ENCODE assay signal across 17 mouse cellular contexts in genomic region chr15:99040920-99041856, GRCm38 (mm10). TPM values are rescaled to one million over a fixed set of nuclear protein-coding genes. Genes with fewer than 3 reads are reported as not detected.
DNase-seq lines count a peak whose midpoint lies in the region; ATAC-seq and TF ChIP-seq lines count a peak whose summit lies in the region.
"Had no signal": no experiment of that assay in that cellular context is flagged by ENCODE, and none has a peak within 500 bp of the region (broad histone marks: within the 10 kb centered on the region; RNA-seq: fewer than 3 reads in every experiment).

No protein-coding gene starts in this region.

- no peak for DNase-seq in forebrain, embryonic 10.5 days (ENCODE audit: extremely low spot score, low spot score)
- no peak for DNase-seq in forebrain, embryonic 11.5 days (ENCODE audit: low spot score)
- no peak for DNase-seq in kidney, adult 8-10 months
- DNase-seq in Patski (ENCODE audit: low read depth, low spot score): no peak
- peak; percentile 72 for DNase-seq in forebrain, embryonic 14.5 days (ENCODE audit: low spot score)
- DNase-seq in gastrocnemius, postnatal 10 days: no peak
- no peak for DNase-seq in layer of hippocampus, adult 18-20 months (ENCODE audit: low spot score in 2 of 2)
- DNase-seq: spleen, adult 18-20 months had no signal

- in situ Hi-C loops in Patski (cut with MboI; ENCODE audit: low pct_unique_long_range_greater_than_20kb): no loop called here

- TF ChIP-seq CTCF in Patski (IDR thresholded peaks at IDR 0.05): no peak

- peaks cover 22% of the 10 kb centered on the region for H3K36me3 ChIP-seq in forebrain, embryonic 10.5 days (replicated peaks)
- H3K36me3 ChIP-seq in forebrain, embryonic 11.5 days (ENCODE audit: control insufficient read depth, insufficient read depth, low read length): no peaks in the 10 kb centered on the region
- H3K36me3 ChIP-seq in kidney, embryonic 16.5 days (ENCODE audit: insufficient read depth, low read length): peaks cover 17% of the 10 kb centered on the region
- H3K36me3 ChIP-seq in forebrain, embryonic 14.5 days (ENCODE audit: control insufficient read depth, insufficient read depth, low read length): peaks cover 9% of the 10 kb centered on the region; the same call in 1 of the 2 replicates
- H3K36me3 ChIP-seq: hindbrain, embryonic 15.5 days had no signal

- H3K4me2 ChIP-seq in forebrain, embryonic 11.5 days (ENCODE audit: low read depth, low read length, severe bottlenecking): no peak overlapping the region
- H3K4me2 ChIP-seq in kidney, embryonic 16.5 days (replicated peaks; ENCODE audit: low read depth, low read length): peak overlapping the region; percentile 34
- peak overlapping the region; percentile 21; the same call in 1 of the 2 replicates for H3K4me2 ChIP-seq in forebrain, embryonic 14.5 days (ENCODE audit: low read length)
- H3K4me2 ChIP-seq: embryonic facial prominence, embryonic 15.5 days; hindbrain, embryonic 15.5 days; lung, embryonic 15.5 days had no signal

- H3K27ac ChIP-seq in forebrain, embryonic 10.5 days: 0 out of 2 replicates have a peak overlapping the region, but pooled peaks have one; percentile 20
- no peak overlapping the region for H3K27ac ChIP-seq in forebrain, embryonic 11.5 days (ENCODE audit: low read depth, low read length)
- H3K27ac ChIP-seq in kidney, embryonic 16.5 days (ENCODE audit: low read length): peak overlapping the region; percentile 16; the same call in 1 of the 2 replicates
- H3K27ac ChIP-seq in forebrain, embryonic 14.5 days (ENCODE audit: low read depth, low read length): peak overlapping the region; percentile 53; the same call in 1 of the 2 replicates
- H3K27ac ChIP-seq: embryonic facial prominence, embryonic 15.5 days; heart, embryonic 10.5 days; hindbrain, embryonic 15.5 days; lung, embryonic 15.5 days; stomach, postnatal 0 days had no signal

- peaks cover 19% of the 10 kb centered on the region for H3K4me1 ChIP-seq in forebrain, embryonic 10.5 days
- H3K4me1 ChIP-seq in forebrain, embryonic 11.5 days (replicated peaks; ENCODE audit: control insufficient read depth, insufficient read depth, low read length): 0 out of 2 replicates have a peak, but pooled peaks cover 3% of the 10 kb centered on the region
- peaks cover 23% of the 10 kb centered on the region for H3K4me1 ChIP-seq in kidney, embryonic 16.5 days (ENCODE audit: insufficient read depth, low read length)
- H3K4me1 ChIP-seq in forebrain, embryonic 14.5 days (ENCODE audit: control insufficient read depth, insufficient read depth, low read length): peaks cover 4% of the 10 kb centered on the region
- H3K4me1 ChIP-seq: lung, embryonic 15.5 days had no signal

- H3K4me3 ChIP-seq in forebrain, embryonic 10.5 days: no peak overlapping the region
- no peak overlapping the region for H3K4me3 ChIP-seq in forebrain, embryonic 11.5 days (ENCODE audit: low read depth, low read length)
- no peak overlapping the region for H3K4me3 ChIP-seq in kidney, embryonic 16.5 days (ENCODE audit: low read length)
- no peak overlapping the region for H3K4me3 ChIP-seq in forebrain, embryonic 14.5 days (ENCODE audit: low read depth, low read length)
- H3K4me3 ChIP-seq: embryonic facial prominence, embryonic 15.5 days; heart, embryonic 10.5 days; hindbrain, embryonic 15.5 days; lung, embryonic 15.5 days had no signal

- peaks cover 14% of the 10 kb centered on the region; the same call in 1 of the 2 replicates for H3K27me3 ChIP-seq in forebrain, embryonic 10.5 days (ENCODE audit: poor library complexity, severe bottlenecking)
- H3K27me3 ChIP-seq in forebrain, embryonic 11.5 days (ENCODE audit: control insufficient read depth, insufficient read depth, low read length): no peaks in the 10 kb centered on the region
- H3K27me3 ChIP-seq in kidney, embryonic 16.5 days (ENCODE audit: insufficient read depth, low read length): no peaks in the 10 kb centered on the region
- no peaks in the 10 kb centered on the region for H3K27me3 ChIP-seq in Patski
- H3K27me3 ChIP-seq in forebrain, embryonic 14.5 days (replicated peaks; ENCODE audit: control insufficient read depth, insufficient read depth, low read length): no peaks in the 10 kb centered on the region
- H3K27me3 ChIP-seq: hindbrain, embryonic 15.5 days; lung, embryonic 15.5 days had no signal

- 58% methylated on average over 21 of the region's 21 CpGs for WGBS in forebrain, embryonic 10.5 days
- WGBS in forebrain, embryonic 11.5 days: 55% methylated on average over 21 of the region's 21 CpGs
- WGBS in kidney, embryonic 16.5 days: 33% methylated on average over 21 of the region's 21 CpGs
- WGBS in forebrain, embryonic 14.5 days: 26% methylated on average over 21 of the region's 21 CpGs

- CTCF ChIA-PET in Patski (lab: Charles Lee): interaction anchor here (0.9 to 3.3 kb wide), 9 partner anchors 9 to 82 kb away, joined by 3 to 37 read pairs (median 3); partner anchors contain the start of genes Troap and Tuba1c

- no peak overlapping the region for H3K9ac ChIP-seq in forebrain, embryonic 11.5 days (ENCODE audit: low read length)
- H3K9ac ChIP-seq in kidney, embryonic 16.5 days (replicated peaks; ENCODE audit: low read length): 0 out of 2 replicates have a peak overlapping the region, but pooled peaks have one; percentile 23
- H3K9ac ChIP-seq in forebrain, embryonic 14.5 days (ENCODE audit: low read length): peak overlapping the region; percentile 32; the same call in 1 of the 2 replicates
- H3K9ac ChIP-seq: embryonic facial prominence, embryonic 15.5 days; hindbrain, embryonic 15.5 days; lung, embryonic 15.5 days had no signal

- no peak for ATAC-seq in forebrain, embryonic 11.5 days (replicated peaks; ENCODE audit: low FRiP score)
- ATAC-seq in kidney, embryonic 16.5 days (ENCODE audit: low FRiP score, low TSS enrichment): no peak
- peak; percentile 54 for ATAC-seq in Patski
- 0 out of 2 replicates have a peak, but pooled peaks have one; percentile 50 for ATAC-seq in forebrain, embryonic 14.5 days

- no peaks in the 10 kb centered on the region for H3K9me3 ChIP-seq in forebrain, embryonic 10.5 days
- H3K9me3 ChIP-seq in forebrain, embryonic 11.5 days (ENCODE audit: control insufficient read depth, low read length): no peaks in the 10 kb centered on the region
- no peaks in the 10 kb centered on the region for H3K9me3 ChIP-seq in kidney, embryonic 16.5 days (ENCODE audit: low read length)
- H3K9me3 ChIP-seq in forebrain, embryonic 14.5 days (replicated peaks; ENCODE audit: control insufficient read depth, low read length): no peaks in the 10 kb centered on the region
- H3K9me3 ChIP-seq: embryonic facial prominence, embryonic 15.5 days; G1E; heart, embryonic 10.5 days; hindbrain, embryonic 15.5 days; lung, embryonic 15.5 days had no signal

- POLR2A ChIA-PET in Patski (lab: Charles Lee): interaction anchor here (0.7 to 3.9 kb wide), 4 partner anchors 11 to 54 kb away, joined by 3 to 46 read pairs (median 4); partner anchors contain the start of genes Troap and Tuba1c

RNA-seq across cellular contexts. Expression of gene Tuba1c, which starts 11.5 kb away (rescaled TPM):
- polyA plus RNA-seq in forebrain, embryonic 10.5 days (2016; fragmentation: Nextera tagmentation; extraction: Ambion mirVana): 160 and 171 TPM in 2 replicates
- 142 and 160 TPM in 2 replicates for polyA plus RNA-seq in forebrain, embryonic 11.5 days (2014; fragmentation: Nextera tagmentation; extraction: Ambion mirVana)
- polyA plus RNA-seq in kidney, embryonic 16.5 days (2015; fragmentation: Nextera tagmentation; extraction: Ambion mirVana): 213 and 219 TPM in 2 replicates
- polyA plus RNA-seq in Patski (2021): 210 TPM
- polyA plus RNA-seq in forebrain, embryonic 14.5 days (2014; fragmentation: Nextera tagmentation; extraction: Ambion mirVana): 56.7 and 93.1 TPM in 2 replicates
- 10 to 100 TPM; 31.9 to 39.8 TPM for total RNA-seq in gastrocnemius, postnatal 10 days (2021)
- 10 to 100 TPM; 48.9 to 55.6 TPM for total RNA-seq in layer of hippocampus, adult 18-20 months (2021)

RNA-seq across cellular contexts. Expression of gene Prph, which starts 13.8 kb away (rescaled TPM):
- polyA plus RNA-seq in forebrain, embryonic 10.5 days (2016; fragmentation: Nextera tagmentation; extraction: Ambion mirVana): 0.20 and 0.33 TPM in 2 replicates
- polyA plus RNA-seq in forebrain, embryonic 11.5 days (2014; fragmentation: Nextera tagmentation; extraction: Ambion mirVana): 0.19 and 0.94 TPM in 2 replicates
- polyA plus RNA-seq in kidney, embryonic 16.5 days (2015; fragmentation: Nextera tagmentation; extraction: Ambion mirVana): 3.3 and 5.8 TPM in 2 replicates
- polyA plus RNA-seq in Patski (2021): 0.76 TPM
- polyA plus RNA-seq in forebrain, embryonic 14.5 days (2014; fragmentation: Nextera tagmentation; extraction: Ambion mirVana): 0.84 and 1.0 TPM in 2 replicates
- total RNA-seq in gastrocnemius, postnatal 10 days (2021): 1 to 10 TPM; 1.7 to 2.0 TPM
- 1 to 10 TPM in 1 of 2 experiments, under 1 TPM in 1; 0.61 to 1.1 TPM for total RNA-seq in layer of hippocampus, adult 18-20 months (2021)
- total RNA-seq: G1E had no signal
- polyA plus RNA-seq: G1E had no signal

RNA-seq across cellular contexts. Expression of gene Troap, which starts 33.2 kb away (rescaled TPM):
- 51.1 and 53.1 TPM in 2 replicates for polyA plus RNA-seq in forebrain, embryonic 10.5 days (2016; fragmentation: Nextera tagmentation; extraction: Ambion mirVana)
- 38.8 and 40.2 TPM in 2 replicates for polyA plus RNA-seq in forebrain, embryonic 11.5 days (2014; fragmentation: Nextera tagmentation; extraction: Ambion mirVana)
- polyA plus RNA-seq in kidney, embryonic 16.5 days (2015; fragmentation: Nextera tagmentation; extraction: Ambion mirVana): 35.8 and 45.8 TPM in 2 replicates
- polyA plus RNA-seq in Patski (2021): 23.7 TPM
- 11.0 and 13.6 TPM in 2 replicates for polyA plus RNA-seq in forebrain, embryonic 14.5 days (2014; fragmentation: Nextera tagmentation; extraction: Ambion mirVana)
- 1 to 10 TPM; 2.5 to 4.6 TPM for total RNA-seq in gastrocnemius, postnatal 10 days (2021)
- total RNA-seq in layer of hippocampus, adult 18-20 months (2021): under 1 TPM in 1 of 2 experiments, not detected in 1; 0.72 TPM

RNA-seq across cellular contexts. Expression of gene C1ql4, which starts 46.4 kb away (rescaled TPM):
- 0.12 TPM in 1 of 2 replicates, not detected in the other for polyA plus RNA-seq in forebrain, embryonic 10.5 days (2016; fragmentation: Nextera tagmentation; extraction: Ambion mirVana)
- polyA plus RNA-seq in forebrain, embryonic 11.5 days (2014; fragmentation: Nextera tagmentation; extraction: Ambion mirVana): 0.12 TPM in 1 of 2 replicates, not detected in the other
- 0.94 and 1.2 TPM in 2 replicates for polyA plus RNA-seq in kidney, embryonic 16.5 days (2015; fragmentation: Nextera tagmentation; extraction: Ambion mirVana)
- 0.24 TPM for polyA plus RNA-seq in Patski (2021)
- not detected in 2 replicates for polyA plus RNA-seq in forebrain, embryonic 14.5 days (2014; fragmentation: Nextera tagmentation; extraction: Ambion mirVana)
- total RNA-seq in gastrocnemius, postnatal 10 days (2021): not detected
- total RNA-seq in layer of hippocampus, adult 18-20 months (2021): not detected
- total RNA-seq: G1E; left cerebral cortex, postnatal 25 days had no signal
- polyA plus RNA-seq: G1E; lung, embryonic 15.5 days; stomach, postnatal 0 days; urinary bladder, adult 2 months had no signal

RNA-seq across cellular contexts. Expression of gene Dnajc22, which starts 51.8 kb away (rescaled TPM):
- 1.0 and 1.2 TPM in 2 replicates for polyA plus RNA-seq in forebrain, embryonic 10.5 days (2016; fragmentation: Nextera tagmentation; extraction: Ambion mirVana)
- polyA plus RNA-seq in forebrain, embryonic 11.5 days (2014; fragmentation: Nextera tagmentation; extraction: Ambion mirVana): 0.16 and 0.40 TPM in 2 replicates
- polyA plus RNA-seq in kidney, embryonic 16.5 days (2015; fragmentation: Nextera tagmentation; extraction: Ambion mirVana): 8.0 and 10.0 TPM in 2 replicates
- polyA plus RNA-seq in Patski (2021): 1.9 TPM
- polyA plus RNA-seq in forebrain, embryonic 14.5 days (2014; fragmentation: Nextera tagmentation; extraction: Ambion mirVana): 0.14 and 0.36 TPM in 2 replicates
- under 1 TPM in 1 of 2 experiments, not detected in 1; 0.50 TPM for total RNA-seq in gastrocnemius, postnatal 10 days (2021)
- total RNA-seq in layer of hippocampus, adult 18-20 months (2021): under 1 TPM; 0.20 to 0.27 TPM
- polyA plus RNA-seq: G1E had no signal

Comparison
In these comparisons a context has a peak if more than half of its experiments do, and no peak if none do; other contexts are left out.
1. ATAC-seq: peak in Patski (single experiment) and forebrain, embryonic 14.5 days (single experiment); none in forebrain, embryonic 11.5 days (single experiment) and kidney, embryonic 16.5 days (single experiment).